Mouse (Mus musculus) layer of hippocampus, postnatal 36 days (tissue): Measurements from ENCODE around the gene Bricd5. TPM values are rescaled to one million over a fixed set of nuclear protein-coding genes. Genes with fewer than 3 reads are reported as not detected.
A peak's percentile ranks its signal among the peaks of the same experiment; 100 is the strongest.

Experiments used
- DNase-seq, 2 experiments: peaks; one replicate each; pipeline ENCODE4 v3.0.0; 2022
- total RNA-seq, 2 experiments: library from RNA; stranded (reverse); gene quantifications; 2 replicates each; pipeline ENCODE4 v1.2.3; 2021

Bricd5 gene
- total RNA-seq, 2 experiments from 2014 or later = 1.9 to 2.6 TPM

DNA sequence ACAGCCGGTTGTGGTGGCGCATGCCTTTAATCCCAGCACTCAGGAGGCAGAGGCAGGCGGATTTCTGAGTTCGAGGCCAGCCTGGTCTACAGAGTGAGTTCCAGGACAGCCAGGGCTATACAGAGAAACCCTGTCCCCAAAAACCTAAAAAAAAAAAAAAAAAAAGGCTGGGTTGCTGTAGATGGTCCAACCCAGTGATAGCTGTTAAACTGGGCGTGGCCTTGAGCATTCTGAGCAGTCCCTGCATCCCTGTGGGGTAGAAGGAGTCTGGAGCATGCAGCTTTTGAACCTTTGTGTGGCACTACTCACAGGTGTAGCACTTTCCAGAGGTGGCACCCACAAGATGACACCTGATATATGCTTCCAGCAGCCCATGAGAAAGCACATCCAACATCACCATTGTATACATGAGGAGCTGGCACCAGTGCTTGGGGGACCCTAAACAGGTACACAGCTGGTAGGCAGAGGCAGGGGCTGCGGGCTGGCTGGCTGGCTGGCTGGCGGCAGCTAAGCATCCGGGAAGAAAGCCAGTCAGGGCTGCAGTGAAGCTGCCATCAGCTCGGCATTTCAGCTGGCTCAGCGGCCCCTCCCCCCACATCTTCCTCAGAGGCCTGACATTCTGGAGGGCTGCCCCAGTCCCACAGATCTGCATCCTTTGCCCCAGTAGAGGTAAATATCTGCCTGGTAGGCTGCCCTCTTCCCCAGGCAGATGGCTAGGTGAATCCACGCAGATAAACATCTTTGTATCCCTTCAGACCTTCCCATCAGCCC is 11.6 kb downstream of the Bricd5 start:
- no peak for DNase-seq

DNA sequence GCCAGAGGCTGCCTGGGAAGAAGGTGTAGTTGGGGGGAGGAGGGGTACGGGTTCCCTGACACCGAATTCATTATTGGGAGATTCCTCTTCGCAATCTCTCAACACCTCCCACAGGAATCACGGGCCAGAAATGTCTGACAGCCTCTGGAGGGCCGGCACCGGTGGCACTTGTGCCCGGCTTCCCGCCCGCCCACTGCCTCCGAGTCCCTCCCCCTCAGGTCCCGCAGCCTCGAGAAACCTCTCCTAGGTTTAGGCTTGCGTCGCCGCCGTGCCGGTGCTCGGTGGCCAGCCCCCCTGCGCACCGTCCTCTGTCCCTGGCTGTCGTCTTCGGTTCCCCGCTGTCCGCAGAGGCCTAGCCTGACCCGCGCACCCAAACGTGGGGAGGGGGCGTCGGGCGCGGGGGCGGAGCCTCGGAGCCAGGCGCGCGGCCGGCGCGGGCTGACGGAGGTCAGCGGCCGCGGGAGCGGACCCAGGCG is 14.5 kb downstream of the Bricd5 start, which contains the start of gene Caskin1:
Caskin1 (plus strand) TSS at position 416 of the 476 bp plus-strand sequence.
- DNase-seq = no peak

DNA sequence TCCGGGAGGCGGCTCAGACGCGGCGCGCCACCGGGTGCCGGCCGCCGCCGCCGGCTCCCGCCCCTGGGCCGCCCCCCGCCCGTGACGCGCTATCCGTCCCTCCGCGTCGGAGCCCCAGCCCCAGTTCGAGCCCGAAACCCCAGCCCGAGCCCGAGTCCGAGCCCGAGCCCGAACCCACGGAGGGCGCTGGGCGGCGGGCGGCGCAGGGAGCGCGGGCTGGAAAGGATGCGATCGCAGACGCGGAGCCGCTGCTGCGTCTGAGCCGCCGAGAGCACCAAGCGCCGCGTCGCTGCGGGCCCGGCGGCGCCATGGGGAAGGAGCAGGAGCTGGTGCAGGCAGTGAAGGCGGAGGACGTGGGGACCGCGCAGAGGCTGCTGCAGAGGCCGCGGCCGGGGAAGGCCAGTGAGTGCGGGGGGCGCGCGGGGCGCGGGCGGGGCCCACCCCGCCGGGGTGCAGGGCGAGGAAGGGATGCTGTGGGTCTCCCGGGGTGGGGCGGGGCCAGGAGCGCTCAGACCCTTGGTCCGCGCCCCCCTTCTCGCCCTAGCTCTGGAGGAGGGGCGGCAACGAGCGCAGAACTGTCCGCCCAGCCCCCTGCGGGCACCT is 15.1 kb downstream of the Bricd5 start:
- no peak for DNase-seq

DNA sequence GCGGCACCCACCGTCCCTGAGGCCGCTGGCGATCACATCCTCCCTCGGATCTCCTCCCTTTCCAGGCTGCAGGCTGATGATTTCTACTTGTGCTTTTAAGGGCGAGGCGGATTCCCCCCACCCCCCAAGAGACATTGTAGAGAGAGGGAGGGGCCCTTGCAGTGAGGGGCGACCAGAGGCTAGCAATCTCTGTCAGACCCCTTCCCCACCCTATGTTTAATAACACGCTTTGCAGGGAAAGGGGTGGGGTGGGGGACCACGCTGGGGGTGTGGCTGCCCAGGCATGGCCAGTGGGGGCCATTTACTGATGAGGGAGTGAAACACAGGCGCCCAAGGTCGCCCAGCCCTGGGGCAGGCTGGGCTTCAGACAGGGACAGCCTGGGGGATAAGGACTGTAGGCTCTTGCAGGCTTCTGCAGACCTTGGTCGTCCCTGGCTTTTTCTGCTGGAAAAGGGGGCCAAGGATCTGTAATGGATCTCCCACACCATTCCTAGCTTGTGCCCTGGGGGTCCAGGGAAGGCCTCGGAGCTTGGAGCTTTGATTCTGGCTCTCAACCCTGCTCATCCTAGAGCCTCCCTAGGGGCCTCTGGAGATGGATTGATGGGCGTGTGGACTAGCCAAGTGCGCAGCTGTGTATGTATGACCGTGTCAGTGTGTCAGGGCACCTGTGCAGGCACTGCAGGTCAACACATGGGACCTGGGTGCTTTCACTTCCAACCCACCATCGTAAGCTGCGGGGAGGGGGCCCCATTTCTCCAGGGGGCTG is 15.8 kb downstream of the Bricd5 start:
- DNase-seq = no peak

DNA sequence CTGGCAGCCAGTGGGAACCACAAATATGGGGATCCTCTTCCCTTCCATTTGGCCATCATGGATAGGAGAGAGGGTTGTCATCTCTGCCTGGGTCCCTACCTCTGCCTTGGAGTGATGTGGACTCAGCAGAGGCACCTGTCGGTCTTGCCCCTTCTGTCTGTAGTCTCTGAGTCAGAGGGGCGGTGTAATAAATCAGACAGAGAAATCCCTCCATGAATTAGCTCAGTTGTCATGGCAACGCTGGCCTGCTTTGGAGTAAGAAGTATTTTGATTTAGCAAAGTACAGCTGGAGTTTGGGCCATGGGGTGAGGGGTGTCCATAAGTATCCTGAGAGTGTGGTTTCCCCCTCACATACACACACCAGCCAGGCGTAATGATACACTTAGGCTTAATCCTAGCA is 16.7 kb downstream of the Bricd5 start:
- DNase-seq = no peak

DNA sequence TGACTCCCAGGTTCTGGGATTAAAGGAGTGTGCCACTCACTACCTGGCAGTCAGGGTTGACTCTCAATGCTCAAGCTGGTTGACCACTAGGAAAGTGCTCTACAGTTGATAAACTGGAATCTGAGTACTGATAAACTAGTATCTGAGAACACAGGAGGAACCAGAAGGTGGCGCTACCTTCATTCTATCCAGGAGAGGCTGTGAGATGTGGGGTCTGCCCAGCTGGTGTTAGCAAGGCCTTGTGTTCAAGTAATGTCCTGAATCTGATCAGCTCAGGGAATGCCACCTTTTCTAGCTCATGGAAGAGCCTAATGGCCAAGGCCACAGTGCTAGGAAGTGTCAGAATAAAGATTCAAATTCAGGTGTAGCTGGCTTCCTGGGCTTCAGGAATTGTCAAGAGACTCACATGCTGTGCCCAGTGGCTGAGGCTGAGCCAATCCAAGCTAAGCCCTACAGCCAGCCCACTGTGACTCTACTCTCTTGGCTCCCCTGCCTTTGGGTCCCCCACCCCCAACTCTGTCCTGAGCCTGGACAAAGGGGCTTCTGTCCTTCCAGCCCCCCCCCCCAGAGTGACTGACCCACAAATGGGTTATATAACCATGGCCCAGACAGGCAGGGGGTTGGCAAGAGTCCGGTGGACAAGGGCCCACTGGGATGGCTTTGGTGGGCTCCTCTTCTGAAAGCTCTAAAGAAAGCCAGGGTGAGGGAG is 21.1 kb downstream of the Bricd5 start:
- peak in 1 of 2 experiments; percentile 58 for DNase-seq

DNA sequence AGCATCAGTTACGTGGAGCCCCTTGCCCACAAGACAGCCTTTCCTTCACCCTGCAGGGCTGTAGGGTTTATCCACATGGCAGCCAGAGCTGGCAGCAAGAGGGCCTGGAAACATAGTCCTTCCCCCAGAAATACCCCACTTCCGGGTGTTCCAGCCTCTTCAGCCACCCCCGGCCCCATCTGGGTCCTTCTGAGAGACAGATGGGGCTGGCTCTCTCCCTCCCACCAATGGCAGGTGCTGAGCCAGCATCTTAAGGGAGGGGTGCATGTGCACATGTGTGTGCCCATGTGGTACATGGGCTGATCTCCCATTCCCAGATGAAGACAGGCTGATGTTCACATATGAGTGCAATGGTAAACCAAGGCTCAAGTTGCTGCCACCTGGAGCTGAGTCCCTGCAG is 21.8 kb downstream of the Bricd5 start:
- peak; percentile 76 to 83 for DNase-seq

DNA sequence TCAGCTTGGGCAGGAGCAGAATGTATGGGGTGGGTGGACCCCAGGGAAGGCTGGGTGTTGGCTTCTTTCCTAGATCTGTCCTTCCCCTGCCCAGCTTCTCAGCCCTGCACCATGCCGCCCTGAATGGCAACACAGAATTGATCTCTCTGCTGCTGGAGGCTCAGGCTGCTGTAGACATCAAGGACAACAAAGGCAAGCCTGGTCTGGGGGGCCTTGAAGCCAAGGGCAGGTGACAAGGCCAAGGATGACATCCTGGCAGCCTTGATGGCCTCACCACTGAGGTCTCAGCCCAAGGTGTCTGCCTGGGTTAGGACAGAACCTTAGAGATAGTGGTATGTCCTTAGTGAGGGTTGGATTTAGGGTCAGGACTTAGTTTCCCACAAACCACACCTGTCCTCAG is 22.3 kb downstream of the Bricd5 start:
- DNase-seq = no peak

DNA sequence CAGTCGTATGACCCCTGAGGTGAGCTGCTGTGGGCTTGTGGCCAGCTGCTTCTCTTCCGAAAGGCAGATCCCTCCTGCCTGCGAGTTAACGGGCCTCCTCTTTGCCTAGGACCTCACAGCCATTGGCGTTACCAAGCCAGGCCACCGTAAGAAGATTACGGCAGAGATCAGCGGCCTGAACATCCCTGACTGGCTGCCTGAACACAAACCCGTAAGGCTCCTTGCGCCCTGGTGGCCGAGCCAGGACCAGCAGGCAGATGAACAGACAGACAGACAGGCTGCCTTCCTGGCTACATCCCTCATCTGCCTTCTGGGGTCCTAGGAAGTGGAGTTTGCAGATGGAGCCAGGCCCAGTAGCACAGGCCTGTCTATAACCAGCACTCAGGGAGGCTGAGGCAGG is 28.5 kb downstream of the Bricd5 start:
- no peak for DNase-seq

DNA sequence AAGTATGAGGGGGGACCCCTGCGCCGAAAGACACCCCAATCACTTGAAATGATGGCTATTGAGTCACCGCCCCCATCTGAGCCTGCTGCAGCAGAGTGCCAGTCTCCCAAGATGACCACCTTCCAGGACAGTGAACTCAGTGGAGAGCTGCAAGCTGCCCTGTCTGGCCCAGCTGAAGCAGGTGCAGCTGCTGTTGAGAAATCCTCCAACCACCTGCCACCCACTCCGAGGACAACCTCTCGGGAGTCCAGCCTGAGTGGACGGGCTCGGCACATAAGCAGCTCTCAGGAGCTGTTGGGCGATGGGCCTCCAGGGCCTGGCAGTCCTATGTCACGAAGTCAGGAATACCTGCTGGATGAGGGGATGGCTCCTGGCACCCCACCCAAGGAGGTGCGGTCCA is 30.4 kb downstream of the Bricd5 start:
- no peak for DNase-seq

DNA sequence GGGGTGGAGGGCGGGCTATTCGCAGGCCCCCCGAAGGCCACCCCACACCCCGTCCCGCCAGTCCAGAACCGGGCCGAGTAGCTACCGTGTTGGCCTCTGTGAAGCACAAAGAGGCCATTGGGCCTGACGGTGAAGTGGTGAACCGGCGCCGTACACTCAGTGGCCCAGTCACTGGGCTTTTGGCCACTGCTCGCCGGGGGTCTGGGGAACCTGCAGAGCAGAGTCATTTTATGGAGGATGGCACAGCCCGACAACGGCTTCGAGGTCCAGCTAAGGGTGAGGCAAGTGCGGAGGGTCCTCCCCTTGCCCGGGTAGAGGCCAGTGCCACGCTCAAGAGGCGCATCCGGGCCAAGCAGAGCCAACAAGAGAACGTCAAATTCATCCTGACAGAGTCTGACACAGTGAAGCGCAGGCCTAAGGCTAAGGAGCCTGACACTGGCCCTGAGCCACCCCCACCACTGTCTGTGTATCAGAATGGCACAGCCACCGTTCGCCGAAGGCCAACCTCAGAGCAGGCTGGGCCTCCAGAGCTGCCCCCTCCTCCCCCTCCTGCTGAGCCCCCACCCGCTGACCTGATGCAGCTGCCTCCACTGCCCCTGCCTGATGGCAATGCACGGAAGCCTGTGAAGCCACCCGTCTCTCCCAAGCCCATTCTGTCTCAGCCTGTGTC is 31.7 kb downstream of the Bricd5 start:
- no peak for DNase-seq

DNA sequence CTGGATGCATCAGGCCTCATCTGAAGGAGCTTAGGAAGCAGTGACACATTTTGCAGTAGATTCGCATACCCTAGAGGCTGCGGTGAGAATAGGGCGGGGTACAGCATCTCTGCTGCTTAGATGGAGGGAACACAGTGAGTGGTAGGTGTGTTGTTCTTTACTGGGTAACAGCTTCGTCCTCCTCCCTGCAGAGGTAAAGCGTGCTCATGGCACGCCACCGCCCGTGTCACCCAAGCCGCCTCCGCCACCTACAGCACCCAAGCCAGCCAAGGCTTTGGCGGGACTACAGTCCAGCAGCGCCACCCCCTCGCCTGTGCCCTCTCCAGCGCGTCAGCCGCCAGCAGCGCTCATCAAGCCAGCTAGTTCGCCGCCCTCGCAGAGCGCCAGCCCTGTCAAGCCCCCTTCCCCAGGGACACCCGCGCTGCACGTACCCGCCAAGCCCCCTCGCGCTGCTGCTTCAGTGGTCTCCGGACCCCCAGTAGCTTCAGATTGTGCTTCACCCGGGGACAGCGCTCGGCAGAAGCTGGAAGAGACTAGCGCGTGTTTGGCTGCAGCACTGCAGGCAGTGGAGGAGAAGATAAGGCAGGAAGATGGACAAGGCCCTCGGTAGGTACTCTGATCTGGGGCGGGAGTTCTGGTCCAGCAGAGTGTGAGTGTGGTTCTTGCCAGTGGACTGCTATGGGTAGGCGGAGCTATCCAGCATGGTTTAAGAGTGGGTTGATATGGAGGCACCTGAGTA is 32.8 kb downstream of the Bricd5 start:
- DNase-seq = peak in 1 of 2 experiments; percentile 68

DNA sequence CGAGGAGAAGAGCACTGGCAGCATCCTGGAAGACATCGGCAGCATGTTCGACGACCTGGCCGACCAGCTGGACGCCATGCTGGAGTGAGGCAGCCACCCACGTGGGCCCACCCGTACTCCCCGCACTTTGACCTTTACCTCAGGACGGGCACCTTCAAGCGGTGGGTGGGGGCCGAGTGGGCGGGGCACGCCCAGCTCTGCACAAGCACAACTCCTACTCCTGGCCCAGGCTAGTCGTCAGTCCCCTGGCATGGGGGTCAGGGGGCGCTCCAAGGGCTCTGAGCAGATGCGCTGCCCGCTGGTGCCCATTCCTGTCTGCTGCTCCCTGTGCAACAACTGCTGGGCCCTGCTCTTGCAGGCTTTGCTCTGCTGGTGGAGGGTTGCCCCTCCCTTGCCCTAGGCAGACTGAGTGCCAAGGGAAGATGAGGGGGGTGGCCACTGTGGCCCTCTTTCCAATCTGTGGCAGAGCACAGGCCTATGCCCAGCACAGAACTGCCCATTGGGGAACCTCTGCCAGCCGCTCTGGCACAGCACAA is 33.5 kb downstream of the Bricd5 start:
- DNase-seq = no peak

DNA sequence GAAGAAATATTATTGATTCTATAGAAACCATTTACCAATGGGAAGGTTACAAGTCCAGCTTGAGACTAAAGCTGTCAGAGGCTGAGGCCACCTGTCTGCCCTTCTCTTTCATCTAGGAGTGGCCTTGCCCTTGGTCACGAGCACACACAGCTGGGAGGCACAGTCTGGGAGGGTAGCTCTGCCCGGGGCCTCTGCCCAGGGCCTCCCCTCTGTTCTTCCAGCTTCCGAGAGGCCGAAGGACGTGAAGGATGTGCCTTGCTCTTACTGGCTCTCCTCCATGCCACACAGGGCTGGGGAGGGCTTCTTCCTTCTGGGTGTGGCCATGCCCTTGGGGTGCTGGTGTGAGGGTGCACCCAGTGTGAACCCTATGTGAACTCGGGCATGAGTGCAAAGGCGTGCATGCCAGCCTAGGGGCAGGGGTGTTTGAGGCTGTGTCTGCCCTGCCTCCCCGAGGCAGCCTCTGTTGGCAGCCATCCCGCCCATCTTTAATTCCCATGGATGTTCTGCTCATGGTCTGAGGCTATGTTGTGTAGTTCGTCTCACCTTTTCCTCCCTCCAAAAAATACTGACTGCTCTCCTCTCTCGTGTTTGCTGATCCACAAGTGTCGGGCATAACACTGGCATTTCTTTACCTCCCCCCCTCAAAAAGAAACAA is 34.2 kb downstream of the Bricd5 start:
- no peak for DNase-seq

DNA sequence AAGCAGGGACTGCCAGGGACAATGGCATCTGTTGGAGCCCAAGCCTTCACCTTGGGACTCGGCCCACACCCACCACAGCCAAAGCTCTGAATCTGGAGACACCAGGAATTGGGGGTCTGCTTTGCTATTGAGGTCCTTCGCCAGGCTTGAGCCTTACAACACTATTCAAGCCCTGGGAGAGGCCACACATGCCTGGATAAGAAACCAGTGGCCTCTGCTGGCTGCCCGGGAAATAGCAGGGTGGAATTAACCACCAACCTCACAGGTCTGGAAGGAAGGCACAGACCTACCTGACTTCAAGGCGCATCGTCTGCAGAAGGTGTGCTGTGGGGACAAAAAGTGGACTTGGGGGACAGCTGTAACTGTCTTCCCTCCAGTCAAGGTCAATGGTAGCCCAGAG is 39.9 kb downstream of the Bricd5 start:
- DNase-seq = peak; percentile 72 to 75

DNA sequence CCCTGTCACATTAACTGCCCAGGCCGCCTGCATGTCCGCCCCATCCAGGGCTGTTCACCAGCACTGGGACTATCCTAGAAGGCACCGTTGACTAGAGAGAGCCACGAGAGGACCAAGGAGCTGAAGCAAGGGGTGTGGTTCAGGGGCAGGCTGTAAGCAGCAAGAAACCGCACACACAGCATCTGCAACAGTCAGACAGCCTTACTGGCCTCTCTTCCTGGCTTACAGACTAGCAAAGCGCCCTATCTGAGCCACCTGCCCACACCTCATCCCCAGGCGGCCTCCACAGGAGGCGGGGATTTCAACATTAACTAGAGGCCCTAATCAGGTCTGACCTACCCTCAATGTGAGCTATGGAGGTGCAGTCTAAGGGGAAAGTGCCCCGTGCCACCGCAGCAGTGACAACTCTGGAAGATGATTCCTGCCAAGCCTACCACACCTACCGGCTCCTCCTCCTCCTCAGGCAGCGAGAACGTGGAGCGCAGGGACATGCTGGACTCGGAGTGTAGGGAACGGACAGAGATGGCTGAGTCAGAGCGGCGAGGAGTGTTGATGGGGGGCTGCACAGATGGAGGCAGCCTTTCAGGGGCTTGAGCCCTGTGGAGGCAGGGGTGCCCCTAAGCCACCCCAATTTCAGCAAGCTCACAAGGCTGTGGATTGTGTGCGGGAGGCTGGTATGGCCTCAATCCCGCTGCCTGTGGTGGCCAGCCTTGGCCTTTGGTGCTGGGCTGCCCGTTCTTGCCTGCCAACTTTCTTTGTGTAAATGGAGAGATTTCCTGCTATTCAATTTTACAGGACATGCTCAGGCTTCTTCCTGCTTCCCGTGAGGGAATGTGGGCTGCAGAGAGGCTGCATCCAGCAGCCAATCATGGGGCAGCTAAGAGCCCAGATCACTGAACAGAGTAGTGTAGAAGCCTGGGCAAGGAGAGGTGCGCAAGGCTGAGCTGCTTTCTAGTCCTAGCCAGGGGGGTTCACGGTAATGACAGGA is 40.9 kb downstream of the Bricd5 start:
- no peak for DNase-seq

DNA sequence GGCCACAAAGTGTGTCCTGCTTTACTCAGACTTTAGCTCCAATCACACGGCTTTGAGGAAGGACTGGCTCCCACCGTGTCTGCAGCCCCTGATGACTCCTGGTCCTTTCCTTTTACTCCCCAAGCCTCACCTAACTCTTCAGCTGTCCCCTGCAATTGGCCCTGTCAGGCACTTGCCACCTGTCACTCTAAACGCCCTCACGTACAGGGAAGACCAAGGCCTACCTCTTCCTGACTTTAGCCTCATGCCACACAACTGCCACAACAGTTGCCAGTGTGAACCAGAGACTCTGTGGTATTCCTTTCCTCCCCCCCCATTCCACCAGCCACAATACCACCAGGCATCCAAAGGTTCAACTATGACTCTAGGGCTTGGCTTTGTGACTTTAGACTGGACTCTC is 46.8 kb downstream of the Bricd5 start:
- DNase-seq = no peak

DNA sequence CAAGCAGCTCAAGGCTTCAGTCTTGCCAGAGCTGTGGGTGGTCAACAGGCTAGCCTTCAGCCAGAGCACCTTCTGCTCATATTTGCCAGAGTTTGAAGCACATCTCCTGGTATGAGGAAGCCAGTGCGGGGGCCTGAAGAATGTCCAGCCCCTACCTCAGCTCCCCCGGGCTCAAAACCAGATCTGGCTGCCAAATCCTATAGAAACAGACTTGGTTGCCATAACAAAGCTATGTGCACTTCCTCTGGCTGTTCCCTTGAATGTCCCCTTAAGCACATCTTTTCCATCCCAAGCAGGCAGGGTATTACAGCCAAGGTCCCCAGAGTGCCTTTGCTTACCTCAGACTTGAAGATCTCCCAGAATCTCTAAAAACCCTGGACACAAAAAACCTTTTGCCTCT is 51.0 kb downstream of the Bricd5 start:
- no peak for DNase-seq
